Mouse (Mus musculus): ENCODE data around the gene Gkn3.

Gene Gkn3

GRCm38 (mm10) chr6:87354441-87354840 is 34.3 kb downstream of the Gkn3 start:
- no peak for DNase-seq (ENCODE audit: extremely low spot score, low spot score)

DNA sequence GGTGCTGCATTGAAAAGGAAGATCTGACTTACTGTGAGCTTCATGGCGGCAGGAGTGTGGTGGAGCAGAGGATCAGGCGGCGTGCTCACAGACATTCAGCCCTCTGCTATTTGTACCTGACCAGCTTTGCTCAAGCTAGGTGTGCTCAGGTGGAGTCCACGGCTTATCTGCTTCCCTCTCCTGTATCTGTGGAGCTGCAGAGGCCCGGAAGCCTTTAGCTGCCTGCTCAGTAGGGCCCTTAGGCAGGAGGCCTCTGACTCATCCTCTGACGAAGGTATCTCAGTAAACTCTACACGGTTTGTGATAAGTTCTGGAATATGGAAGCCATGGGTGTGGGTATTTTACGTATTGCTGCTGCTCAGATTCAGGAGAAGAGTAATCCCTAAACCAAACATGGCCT is 37.9 kb downstream of the Gkn3 start, which contains the start of gene Gkn1:
TSS of gene Gkn1 (minus strand) at position 114 of the 400 bp plus-strand sequence.
- no peak for DNase-seq (ENCODE audit: extremely low spot score, low spot score)

- DNase-seq (ENCODE audit: extremely low spot score, low spot score): no peak
Observed at GRCm38 (mm10) chr6:87335935-87336295, 52.8 kb downstream of the Gkn3 start.

DNA sequence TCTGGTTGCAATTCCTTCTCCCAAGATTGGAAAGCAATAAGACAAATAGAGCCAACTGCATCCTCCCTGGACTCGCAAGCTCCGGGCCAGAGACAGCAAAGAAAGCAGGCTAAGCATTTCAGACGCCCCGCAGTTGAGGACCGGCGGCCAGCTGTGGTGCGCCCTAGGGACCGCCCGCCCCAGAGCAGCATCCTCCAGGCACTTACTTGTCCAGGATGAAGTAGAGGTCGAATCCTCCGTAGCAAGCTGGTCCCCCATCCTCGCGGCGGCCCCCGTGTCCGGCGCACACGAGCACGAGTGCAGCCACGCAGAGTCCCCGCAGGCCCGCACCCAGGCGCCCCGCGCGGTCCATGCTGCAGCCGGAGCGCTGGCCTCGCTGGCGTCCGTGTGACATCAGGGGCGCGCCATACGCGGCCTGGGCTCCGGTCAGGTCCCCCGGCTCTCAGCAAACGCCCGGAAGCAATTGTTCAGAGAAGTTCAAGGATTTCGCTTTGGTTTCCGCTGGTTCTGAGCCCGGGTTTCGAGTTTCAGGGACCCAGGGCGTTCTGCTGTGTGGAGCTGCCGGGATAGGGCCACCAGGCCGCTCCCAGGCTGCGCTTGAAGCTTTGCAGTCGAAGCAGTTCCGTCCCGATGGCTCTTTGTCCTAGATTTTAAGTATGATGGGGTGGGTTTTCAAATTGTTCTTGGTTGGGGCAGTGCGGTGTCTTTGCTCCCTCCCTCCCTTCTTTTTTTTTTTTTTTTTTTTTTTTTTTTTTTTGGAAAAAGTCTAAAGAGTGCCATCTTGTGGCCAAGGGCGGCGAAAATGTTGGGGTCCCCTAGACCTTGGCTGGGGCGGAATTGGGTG is 53.4 kb downstream of the Gkn3 start, which contains the start of gene Antxr1:
TSS of gene Antxr1 (minus strand) at position 731 of the 844 bp plus-strand sequence.
- DNase-seq (ENCODE audit: extremely low spot score, low spot score): peak; percentile 83

DNA sequence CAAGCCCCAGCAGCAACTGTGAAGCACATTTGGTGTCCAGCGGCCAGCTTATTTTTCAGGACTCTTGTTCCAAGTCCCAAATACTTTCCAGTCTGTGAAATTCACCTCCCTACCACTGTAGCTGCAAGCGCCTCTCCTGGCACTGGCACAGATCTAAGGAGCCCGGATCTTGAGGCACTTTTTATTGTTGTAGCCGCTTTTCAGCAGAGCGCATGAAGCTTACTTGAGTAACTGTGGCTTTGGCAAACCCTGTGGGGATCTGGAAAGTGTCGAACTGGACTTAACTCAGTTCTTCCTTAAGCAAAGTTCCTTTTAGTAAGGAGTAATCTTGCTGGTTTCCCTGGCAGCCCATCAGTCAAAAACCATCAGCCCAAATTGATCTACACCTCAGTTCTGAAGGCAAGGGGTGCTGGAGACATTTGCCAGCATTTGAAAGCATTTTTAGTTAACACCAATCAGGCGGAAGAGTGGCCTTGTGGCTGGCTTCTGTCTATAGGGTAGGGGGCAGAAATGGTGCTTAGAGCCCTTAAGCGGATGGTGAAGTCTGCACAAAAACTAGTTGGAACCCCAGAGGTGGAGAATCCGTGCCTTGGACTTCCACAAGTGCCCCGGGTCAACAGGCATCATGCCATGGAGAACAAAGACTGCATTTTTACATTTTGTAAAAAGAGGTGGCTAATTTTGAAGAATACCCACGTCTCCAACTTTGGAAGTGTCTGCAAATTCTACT is 54.2 kb downstream of the Gkn3 start:
- DNase-seq (ENCODE audit: extremely low spot score, low spot score): peak; percentile 52
